Mouse (Mus musculus) ES-E14 (cell line): ENCODE measurements around the gene Pak4.

Source experiments
- CHD2 ChIP-seq: IDR thresholded peaks from 2 replicates; pipeline ENCODE4 v1.6.1; 2014; ENCODE audit warnings: mild to moderate bottlenecking, low read depth, low read length, inconsistent platforms
- HCFC1 ChIP-seq: IDR thresholded peaks from 2 replicates; pipeline ENCODE4 v1.6.1; 2012; ENCODE audit warnings: low read length, inconsistent platforms, borderline replicate concordance; ENCODE audit not compliant: insufficient read depth
- MAFK ChIP-seq: IDR thresholded peaks from 2 replicates; pipeline ENCODE4 v1.6.1; 2014; ENCODE audit warnings: mild to moderate bottlenecking, low read depth, low read length, inconsistent platforms; ENCODE audit not compliant: insufficient read depth
- ZNF384 ChIP-seq: IDR thresholded peaks from 2 replicates; pipeline ENCODE4 v1.6.1; 2012; ENCODE audit warnings: low read depth, low read length, inconsistent platforms

DNA sequence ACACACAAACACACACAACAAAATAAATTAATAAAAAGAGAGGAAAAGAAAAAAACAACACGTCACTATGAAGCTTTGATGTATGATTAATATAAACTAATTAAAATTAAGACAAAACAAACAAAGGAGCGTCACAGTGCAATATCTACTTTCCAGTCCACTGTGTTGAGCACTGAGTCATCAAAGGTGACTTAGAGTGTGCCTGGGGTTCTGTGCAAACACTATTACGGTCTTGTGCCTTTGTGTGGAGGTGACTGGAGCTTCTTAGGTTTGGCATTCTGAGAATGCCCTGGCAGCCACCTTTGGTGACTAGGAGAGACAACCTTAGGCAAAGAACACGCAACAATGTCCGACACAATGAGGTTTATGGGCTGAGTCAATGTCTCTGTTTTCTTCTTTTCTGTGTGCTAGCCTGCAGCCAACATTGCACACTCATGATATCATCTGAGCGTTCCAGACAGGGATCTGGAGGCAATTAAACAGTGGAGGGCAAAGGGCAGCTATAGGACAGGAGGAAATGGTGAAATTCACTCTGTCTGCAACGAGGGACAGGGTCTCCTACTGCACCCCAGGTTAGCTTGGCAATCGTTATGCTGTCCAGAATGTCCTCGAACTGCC is 21.2 kb upstream of the Pak4 start:
- TF ChIP-seq ZNF384 (no peak), CHD2 (no peak), HCFC1 (no peak), MAFK (no peak)
